Mouse (Mus musculus): Measurements from ENCODE around the gene Btbd2. TPM values are rescaled to one million over a fixed set of nuclear protein-coding genes. Genes with fewer than 3 reads are reported as not detected.
"Not testable (repeated sequence)": the region's sequence is repeated elsewhere in the genome, so short reads cannot be mapped to it uniquely, and the experiment has no call there.

The Btbd2 gene
- polyA plus RNA-seq, 1 experiment from 2014 or later = 71.8 TPM

- H3K27me3 ChIP-seq (ENCODE audit: control insufficient read depth, insufficient read depth, low read depth, low read length) = no peaks in the 10 kb centered on the region
- H3K9me3 ChIP-seq (replicated peaks; ENCODE audit: control insufficient read depth, low read length, poor library complexity, severe bottlenecking) = no peaks in the 10 kb centered on the region
- 70% methylated on average over 4 of the region's 4 CpGs for WGBS
- H3K9ac ChIP-seq (ENCODE audit: low read depth, low read length) = no peak overlapping the region
- H3K4me2 ChIP-seq (ENCODE audit: low read length) = no peak overlapping the region
- H3K4me3 ChIP-seq (ENCODE audit: low read depth, low read length) = no peak overlapping the region
- H3K27ac ChIP-seq (ENCODE audit: low read length) = no peak overlapping the region
- no peaks in the 10 kb centered on the region for H3K36me3 ChIP-seq (ENCODE audit: control insufficient read depth, insufficient read depth, low read length)
- ATAC-seq = no peak
- H3K4me1 ChIP-seq (ENCODE audit: control insufficient read depth, insufficient read depth, low read length) = peaks cover 24% of the 10 kb centered on the region
These were observed 2.0 kb upstream of the Btbd2 start for GRCm38 (mm10) chr10:80658841-80659202.

GRCm38 (mm10) chr10:80658194-80658840, 1.4 kb upstream of the Btbd2 start:
- H3K4me3 ChIP-seq (ENCODE audit: low read depth, low read length) = no peak overlapping the region
- no peak for ATAC-seq
- H3K4me2 ChIP-seq (ENCODE audit: low read length) = no peak overlapping the region
- H3K9ac ChIP-seq (ENCODE audit: low read depth, low read length) = no peak overlapping the region
- WGBS = 87% methylated on average over 14 of the region's 14 CpGs
- H3K27me3 ChIP-seq (ENCODE audit: control insufficient read depth, insufficient read depth, low read depth, low read length) = no peaks in the 10 kb centered on the region
- no peak overlapping the region for H3K27ac ChIP-seq (ENCODE audit: low read length)
- H3K9me3 ChIP-seq (replicated peaks; ENCODE audit: control insufficient read depth, low read length, poor library complexity, severe bottlenecking) = no peaks in the 10 kb centered on the region
- peaks cover 26% of the 10 kb centered on the region for H3K4me1 ChIP-seq (ENCODE audit: control insufficient read depth, insufficient read depth, low read length)
- no peaks in the 10 kb centered on the region for H3K36me3 ChIP-seq (ENCODE audit: control insufficient read depth, insufficient read depth, low read length)

- Histone ChIP-seq H3K9ac (ENCODE audit: low read depth, low read length) (peak overlapping the region; percentile 95), H3K4me3 (ENCODE audit: low read depth, low read length) (peak overlapping the region; percentile 73), H3K27ac (ENCODE audit: low read length) (peak overlapping the region; percentile 87), H3K27me3 (ENCODE audit: control insufficient read depth, insufficient read depth, low read depth, low read length) (no peaks in the 10 kb centered on the region), H3K4me2 (ENCODE audit: low read length) (peak overlapping the region; percentile 92), H3K9me3 (replicated peaks; ENCODE audit: control insufficient read depth, low read length, poor library complexity, severe bottlenecking) (no peaks in the 10 kb centered on the region), H3K4me1 (ENCODE audit: control insufficient read depth, insufficient read depth, low read length) (peaks cover 26% of the 10 kb centered on the region), H3K36me3 (ENCODE audit: control insufficient read depth, insufficient read depth, low read length) (no peaks in the 10 kb centered on the region)
- ATAC-seq = peak; percentile 82
- under 1% methylated on average over 62 of the region's 72 CpGs for WGBS
These were observed 575 bp downstream of the Btbd2 start for GRCm38 (mm10) chr10:80656130-80656862.

GRCm38 (mm10) chr10:80655406-80656129, 1.3 kb downstream of the Btbd2 start:
- H3K4me2 ChIP-seq (ENCODE audit: low read length) = peak overlapping the region; percentile 92
- no peaks in the 10 kb centered on the region for H3K9me3 ChIP-seq (replicated peaks; ENCODE audit: control insufficient read depth, low read length, poor library complexity, severe bottlenecking)
- H3K27me3 ChIP-seq (ENCODE audit: control insufficient read depth, insufficient read depth, low read depth, low read length) = no peaks in the 10 kb centered on the region
- peak overlapping the region; percentile 95 for H3K9ac ChIP-seq (ENCODE audit: low read depth, low read length)
- peak overlapping the region; percentile 87 for H3K27ac ChIP-seq (ENCODE audit: low read length)
- ATAC-seq = peak; percentile 47
- peaks cover 26% of the 10 kb centered on the region for H3K4me1 ChIP-seq (ENCODE audit: control insufficient read depth, insufficient read depth, low read length)
- H3K36me3 ChIP-seq (ENCODE audit: control insufficient read depth, insufficient read depth, low read length) = no peaks in the 10 kb centered on the region
- peak overlapping the region; percentile 73 for H3K4me3 ChIP-seq (ENCODE audit: low read depth, low read length)
- 4% methylated on average over 12 of the region's 12 CpGs for WGBS

- H3K4me3 ChIP-seq (ENCODE audit: low read depth, low read length) = no peak overlapping the region
- H3K9ac ChIP-seq (ENCODE audit: low read depth, low read length) = no peak overlapping the region
- peak overlapping the region; percentile 92 for H3K4me2 ChIP-seq (ENCODE audit: low read length)
- H3K9me3 ChIP-seq (replicated peaks; ENCODE audit: control insufficient read depth, low read length, poor library complexity, severe bottlenecking) = no peaks in the 10 kb centered on the region
- H3K4me1 ChIP-seq (ENCODE audit: control insufficient read depth, insufficient read depth, low read length) = peaks cover 26% of the 10 kb centered on the region
- ATAC-seq = no peak
- no peaks in the 10 kb centered on the region for H3K36me3 ChIP-seq (ENCODE audit: control insufficient read depth, insufficient read depth, low read length)
- 86% methylated on average over 6 of the region's 6 CpGs for WGBS
- H3K27ac ChIP-seq (ENCODE audit: low read length) = no peak overlapping the region
- H3K27me3 ChIP-seq (ENCODE audit: control insufficient read depth, insufficient read depth, low read depth, low read length) = no peaks in the 10 kb centered on the region
These were observed 2.0 kb downstream of the Btbd2 start for GRCm38 (mm10) chr10:80654866-80655265.

- Histone ChIP-seq H3K9me3 (replicated peaks; ENCODE audit: control insufficient read depth, low read length, poor library complexity, severe bottlenecking) (no peaks in the 10 kb centered on the region), H3K27ac (ENCODE audit: low read length) (no peak overlapping the region), H3K9ac (ENCODE audit: low read depth, low read length) (no peak overlapping the region), H3K4me1 (ENCODE audit: control insufficient read depth, insufficient read depth, low read length) (peaks cover 25% of the 10 kb centered on the region), H3K36me3 (ENCODE audit: control insufficient read depth, insufficient read depth, low read length) (peaks cover 1% of the 10 kb centered on the region; the same call in 1 of the 2 replicates), H3K4me3 (ENCODE audit: low read depth, low read length) (no peak overlapping the region), H3K4me2 (ENCODE audit: low read length) (no peak overlapping the region), H3K27me3 (ENCODE audit: control insufficient read depth, insufficient read depth, low read depth, low read length) (no peaks in the 10 kb centered on the region)
- no peak for ATAC-seq
- 91% methylated on average over 6 of the region's 6 CpGs for whole genome bisulfite sequencing
These were observed 3.6 kb downstream of the Btbd2 start for GRCm38 (mm10) chr10:80653156-80653720.

- H3K27ac ChIP-seq (ENCODE audit: low read length) = no peak overlapping the region
- ATAC-seq = no peak
- no peaks in the 10 kb centered on the region for H3K27me3 ChIP-seq (ENCODE audit: control insufficient read depth, insufficient read depth, low read depth, low read length)
- H3K36me3 ChIP-seq (ENCODE audit: control insufficient read depth, insufficient read depth, low read length) = peaks cover 20% of the 10 kb centered on the region
- 91% methylated on average over 10 of the region's 10 CpGs for WGBS
- H3K4me3 ChIP-seq (ENCODE audit: low read depth, low read length) = no peak overlapping the region
- no peak overlapping the region for H3K4me2 ChIP-seq (ENCODE audit: low read length)
- H3K9me3 ChIP-seq (replicated peaks; ENCODE audit: control insufficient read depth, low read length, poor library complexity, severe bottlenecking) = no peaks in the 10 kb centered on the region
- no peak overlapping the region for H3K9ac ChIP-seq (ENCODE audit: low read depth, low read length)
- peaks cover 15% of the 10 kb centered on the region for H3K4me1 ChIP-seq (ENCODE audit: control insufficient read depth, insufficient read depth, low read length)
These were observed 6.5 kb downstream of the Btbd2 start for GRCm38 (mm10) chr10:80650392-80650791.

GRCm38 (mm10) chr10:80649910-80650309, 7.0 kb downstream of the Btbd2 start:
- not testable (repeated sequence) for H3K4me1 ChIP-seq (ENCODE audit: control insufficient read depth, insufficient read depth, low read length); H3K9ac ChIP-seq (ENCODE audit: low read depth, low read length); ATAC-seq; H3K4me3 ChIP-seq (ENCODE audit: low read depth, low read length); H3K4me2 ChIP-seq (ENCODE audit: low read length); H3K27ac ChIP-seq (ENCODE audit: low read length); H3K9me3 ChIP-seq (replicated peaks; ENCODE audit: control insufficient read depth, low read length, poor library complexity, severe bottlenecking); H3K27me3 ChIP-seq (ENCODE audit: control insufficient read depth, insufficient read depth, low read depth, low read length)
- 89% methylated on average over 6 of the region's 6 CpGs for WGBS
- peaks cover 25% of the 10 kb centered on the region for H3K36me3 ChIP-seq (ENCODE audit: control insufficient read depth, insufficient read depth, low read length)
